Mouse (Mus musculus) olfactory bulb, adult 2 months (tissue): ENCODE measurements around the gene Gm26566.
"Not testable (repeated sequence)": the region's sequence is repeated elsewhere in the genome, so short reads cannot be mapped to it uniquely, and the experiment has no call there.

Experiments used
- CTCF ChIP-seq: fragments of 200-500 bp; IDR thresholded peaks from 2 replicates; pipeline ENCODE4 v1.5.1; 2012; ENCODE audit warnings: low read depth, mild to moderate bottlenecking, low read length, moderate library complexity; ENCODE audit not compliant: insufficient read depth
- POLR2A ChIP-seq: fragments of 200-500 bp; IDR thresholded peaks from 2 replicates; pipeline ENCODE4 v1.6.1; 2012; ENCODE audit warnings: mild to moderate bottlenecking, low read depth, low read length, moderate library complexity; ENCODE audit not compliant: insufficient read depth

GRCm38 (mm10) chr4:88756581-88757513 lies 35.2 kb downstream of the Gm26566 start:
- not testable (repeated sequence) for TF ChIP-seq CTCF, POLR2A
